Mouse (Mus musculus): ENCODE data around the gene Krtap3-1. TPM values are rescaled to one million over a fixed set of nuclear protein-coding genes. Genes with fewer than 3 reads are reported as not detected.
"Not testable (repeated sequence)": the region's sequence is repeated elsewhere in the genome, so short reads cannot be mapped to it uniquely, and the experiment has no call there.

Gene Krtap3-1
- polyA plus RNA-seq (2017; shearing (Covaris generic)), result not detected

GRCm38 (mm10) chr11:99566530-99566929 lies at the start of gene Krtap3-1:
TSS of gene Krtap3-1 (minus strand) at chr11:99566630.
- ATAC-seq, result no peak

GRCm38 (mm10) chr11:99614796-99615363 lies 48.5 kb upstream of the Krtap3-1 start, which contains the start of gene Krtap2-4:
TSS of gene Krtap2-4 (minus strand) at chr11:99614846.
- no peak for ATAC-seq

GRCm38 (mm10) chr11:99610089-99610488 lies 43.7 kb upstream of the Krtap3-1 start, which contains the start of gene Gm11937:
TSS of gene Gm11937 (minus strand) at chr11:99610189.
- ATAC-seq, result not testable (repeated sequence)

- no peak for ATAC-seq
These were observed 42.7 kb upstream of the Krtap3-1 start for GRCm38 (mm10) chr11:99609126-99609525.

GRCm38 (mm10) chr11:99603208-99603607 lies 36.8 kb upstream of the Krtap3-1 start, which contains the start of gene Gm11938:
TSS of gene Gm11938 (minus strand) at chr11:99603308.
- ATAC-seq, result not testable (repeated sequence)

- ATAC-seq, result not testable (repeated sequence)
These were observed 31.3 kb upstream of the Krtap3-1 start, which contains the start of gene Krtap9-3 for GRCm38 (mm10) chr11:99597742-99598141. TSS of gene Krtap9-3 (minus strand) at chr11:99598105.

GRCm38 (mm10) chr11:99590981-99591380 lies 24.6 kb upstream of the Krtap3-1 start, which contains the start of gene Krtap1-3:
TSS of gene Krtap1-3 (minus strand) at chr11:99591339.
- no peak for ATAC-seq

GRCm38 (mm10) chr11:99585096-99585495 lies 18.7 kb upstream of the Krtap3-1 start:
- ATAC-seq, result no peak

GRCm38 (mm10) chr11:99583245-99583704 lies 16.8 kb upstream of the Krtap3-1 start, which contains the start of gene Krtap1-4:
TSS of gene Krtap1-4 (minus strand) at chr11:99583654.
- no peak for ATAC-seq

- ATAC-seq, result no peak
These were observed 15.1 kb upstream of the Krtap3-1 start for GRCm38 (mm10) chr11:99581564-99581963.

- ATAC-seq, result no peak
These were observed 14.6 kb upstream of the Krtap3-1 start for GRCm38 (mm10) chr11:99581051-99581450.

GRCm38 (mm10) chr11:99580636-99581035 lies 14.2 kb upstream of the Krtap3-1 start, which contains the start of gene Krtap1-5:
TSS of gene Krtap1-5 (minus strand) at chr11:99581016.
- no peak for ATAC-seq

- no peak for ATAC-seq
These were observed 7.7 kb upstream of the Krtap3-1 start for GRCm38 (mm10) chr11:99574106-99574505.

GRCm38 (mm10) chr11:99573164-99573563 lies 6.7 kb upstream of the Krtap3-1 start:
- ATAC-seq, result no peak

GRCm38 (mm10) chr11:99562580-99562979 lies 3.9 kb downstream of the Krtap3-1 start:
- ATAC-seq, result no peak

GRCm38 (mm10) chr11:99559366-99559765 lies 7.1 kb downstream of the Krtap3-1 start, which contains the start of gene Gm11939:
TSS of gene Gm11939 (minus strand) at chr11:99559466.
- no peak for ATAC-seq

GRCm38 (mm10) chr11:99557976-99558745 lies 8.3 kb downstream of the Krtap3-1 start:
- no peak for ATAC-seq

GRCm38 (mm10) chr11:99556753-99557152 lies 9.7 kb downstream of the Krtap3-1 start, which contains the start of gene Krtap3-2:
TSS of gene Krtap3-2 (minus strand) at chr11:99556853.
- ATAC-seq, result no peak

- ATAC-seq, result no peak
These were observed 10.2 kb downstream of the Krtap3-1 start for GRCm38 (mm10) chr11:99556195-99556594.

GRCm38 (mm10) chr11:99550765-99551164 lies 15.7 kb downstream of the Krtap3-1 start, which contains the start of gene Krtap3-3:
TSS of gene Krtap3-3 (minus strand) at chr11:99550865.
- ATAC-seq, result no peak

GRCm38 (mm10) chr11:99547892-99548291 lies 18.5 kb downstream of the Krtap3-1 start:
- no peak for ATAC-seq

GRCm38 (mm10) chr11:99539721-99540120 lies 26.7 kb downstream of the Krtap3-1 start:
- ATAC-seq, result no peak

- no peak for ATAC-seq
These were observed 45.1 kb downstream of the Krtap3-1 start, which contains the start of gene Krt39 for GRCm38 (mm10) chr11:99521288-99521860. TSS of gene Krt39 (minus strand) at chr11:99521338.
